Mouse (Mus musculus): ENCODE results near the gene Ciita.

- no peak for TF ChIP-seq POLR2A (IDR thresholded peaks at IDR 0.05; ENCODE audit: control insufficient read depth, low read depth, low read length)
- no peak for TF ChIP-seq CTCF (IDR thresholded peaks at IDR 0.05; ENCODE audit: control insufficient read depth, insufficient read depth, insufficient replicate concordance, low read depth, low read length)
These were observed 38.1 kb upstream of the Ciita start for GRCm38 (mm10) chr16:10441761-10442160.
